Mouse (Mus musculus) 3134 (cell line): ENCODE results near the gene Plekhg5.

Experiments
- DNase-seq: peaks from one replicate; pipeline ENCODE4 v3.0.0-alpha.2; 2011; ENCODE audit warnings: low spot score; ENCODE audit not compliant: insufficient read length; ENCODE audit errors: extremely low read depth

Plekhg5 gene

GRCm38 (mm10) chr4:152096927-152097326 lies 24.6 kb downstream of the Plekhg5 start:
- no peak for DNase-seq

DNA sequence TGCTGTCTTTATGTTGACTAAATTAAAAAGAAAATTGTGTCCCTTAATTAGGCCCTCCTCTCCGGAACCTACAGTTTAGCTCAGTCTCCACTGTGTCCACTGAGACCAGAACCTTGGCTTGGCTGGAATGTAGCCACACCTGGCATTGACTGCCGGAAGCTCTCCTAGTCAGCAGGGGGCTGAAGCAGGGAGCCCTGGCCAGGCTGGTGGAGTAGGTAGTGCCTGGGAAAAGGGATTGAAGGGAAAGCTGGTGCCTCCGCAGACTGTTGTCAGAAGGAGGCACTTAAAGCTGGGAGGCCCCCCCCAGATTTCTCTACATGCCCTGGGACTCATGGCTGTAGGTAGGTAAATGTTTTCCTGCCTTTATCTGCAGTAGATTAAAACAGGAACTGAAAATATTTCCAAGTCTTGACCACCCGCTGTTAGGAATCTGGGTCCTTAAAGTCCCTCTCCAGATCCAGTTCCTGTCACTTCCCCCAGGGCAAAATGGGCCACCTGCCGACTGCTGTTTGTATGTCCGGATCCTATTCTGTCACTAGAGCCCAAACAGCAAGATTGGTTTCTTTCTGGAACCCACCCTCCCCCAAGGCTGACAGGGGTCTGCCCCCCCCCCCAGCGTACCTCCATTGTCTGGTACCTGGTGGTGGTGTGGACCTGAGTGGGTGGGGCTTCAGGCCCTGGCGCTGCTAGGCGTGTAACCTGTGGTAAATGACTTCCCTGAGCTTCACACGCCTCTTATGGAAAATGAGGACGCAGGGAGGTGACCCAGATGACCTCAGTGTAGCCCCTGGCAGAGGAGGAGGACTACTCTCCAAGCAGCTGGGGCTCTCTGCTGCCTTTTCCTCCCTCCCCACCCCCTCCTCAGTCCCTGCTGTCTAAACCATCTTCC lies 25.9 kb downstream of the Plekhg5 start:
- DNase-seq: no peak

- DNase-seq: no peak
These were observed 28.2 kb downstream of the Plekhg5 start for GRCm38 (mm10) chr4:152100541-152100940.

- no peak for DNase-seq
These were observed 28.9 kb downstream of the Plekhg5 start for GRCm38 (mm10) chr4:152101081-152101653.

- DNase-seq: no peak
These were observed 29.6 kb downstream of the Plekhg5 start for GRCm38 (mm10) chr4:152101921-152102320.

DNA sequence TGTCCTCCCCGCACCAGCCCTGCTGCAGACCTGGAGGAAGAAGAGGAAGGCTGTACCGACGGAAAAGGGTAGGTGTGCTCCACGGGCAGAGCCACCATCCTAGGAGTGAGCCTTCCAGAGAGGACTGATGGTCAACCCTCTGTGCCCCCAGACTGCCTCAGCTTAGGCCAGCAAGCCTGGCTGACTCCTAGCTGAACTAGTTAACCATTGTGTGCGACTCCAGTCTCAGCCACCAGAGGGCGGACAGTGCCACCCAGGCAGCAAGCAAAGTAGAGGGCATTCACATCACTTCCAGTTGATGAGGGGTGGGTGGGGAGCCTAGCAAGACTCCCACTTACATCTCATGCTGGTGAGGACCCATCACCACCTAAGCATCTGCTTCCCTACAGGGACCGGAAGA lies 30.7 kb downstream of the Plekhg5 start:
- DNase-seq: no peak

DNA sequence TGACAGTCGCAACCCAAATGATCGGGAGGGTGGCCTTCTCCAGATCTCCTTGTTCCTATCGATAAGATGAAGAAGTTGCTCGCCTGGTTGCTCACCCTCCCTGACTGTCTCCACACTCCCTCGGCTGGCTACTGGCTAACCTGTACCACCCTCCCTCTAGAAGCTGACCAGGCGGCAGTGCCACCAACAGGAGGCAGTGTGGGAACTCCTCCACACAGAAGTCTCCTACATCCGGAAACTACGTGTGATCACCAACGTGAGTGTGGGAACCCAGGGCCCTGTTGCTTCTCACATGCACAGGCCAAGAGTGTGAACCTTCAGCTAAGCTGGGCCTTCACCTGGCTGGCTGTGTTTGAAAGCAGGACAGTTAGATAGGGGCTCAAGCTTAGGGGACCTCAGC lies 34.4 kb downstream of the Plekhg5 start:
- DNase-seq: no peak

DNA sequence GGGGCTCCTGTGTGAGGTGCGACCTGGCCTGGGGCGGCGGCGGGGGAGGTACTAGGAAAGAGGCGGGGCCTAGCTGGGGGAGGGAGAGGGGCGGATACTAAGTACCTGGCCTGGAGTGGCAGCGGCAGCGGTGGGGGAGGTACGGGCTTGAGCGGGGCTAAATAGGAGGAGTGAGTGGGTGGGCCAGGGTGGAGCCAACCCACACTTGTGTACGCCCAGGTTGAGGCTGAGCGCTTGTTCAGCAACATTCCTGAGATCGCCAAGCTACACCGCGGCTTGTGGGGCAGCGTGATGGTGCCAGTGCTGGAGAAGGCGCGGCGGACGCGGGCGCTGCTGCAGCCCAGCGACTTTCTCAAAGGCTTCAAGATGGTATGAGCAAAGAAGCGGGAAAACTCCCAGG lies 35.2 kb downstream of the Plekhg5 start:
- no peak for DNase-seq

DNA sequence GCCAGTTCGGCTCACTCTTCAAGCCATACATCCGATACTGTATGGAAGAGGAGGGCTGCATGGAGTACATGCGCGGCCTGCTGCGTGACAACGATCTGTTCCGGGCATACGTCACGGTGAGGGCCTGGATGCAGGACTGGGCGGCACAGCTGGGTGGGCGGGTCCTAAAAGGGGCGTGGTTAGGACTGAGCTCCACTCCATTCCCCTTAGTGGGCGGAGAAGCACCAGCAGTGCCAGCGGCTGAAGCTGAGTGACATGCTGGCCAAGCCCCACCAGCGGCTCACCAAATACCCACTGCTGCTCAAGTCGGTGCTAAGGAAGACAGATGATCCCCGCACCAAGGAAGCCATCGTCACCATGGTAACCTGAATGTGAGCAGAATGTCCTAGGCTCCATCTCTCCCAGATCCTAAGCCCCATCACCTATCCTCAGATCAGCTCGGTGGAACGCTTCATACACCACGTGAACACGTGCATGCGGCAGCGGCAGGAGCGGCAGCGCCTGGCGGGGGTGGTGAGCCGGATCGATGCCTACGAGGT lies 35.7 kb downstream of the Plekhg5 start:
- DNase-seq: no peak

- no peak for DNase-seq
These were observed 36.4 kb downstream of the Plekhg5 start for GRCm38 (mm10) chr4:152108673-152109072.

GRCm38 (mm10) chr4:152109509-152109908 lies 37.2 kb downstream of the Plekhg5 start:
- no peak for DNase-seq

- no peak for DNase-seq
These were observed 38.4 kb downstream of the Plekhg5 start for GRCm38 (mm10) chr4:152110689-152111088.

- no peak for DNase-seq
These were observed 40.0 kb downstream of the Plekhg5 start for GRCm38 (mm10) chr4:152112329-152112728.

- no peak for DNase-seq
These were observed 41.8 kb downstream of the Plekhg5 start for GRCm38 (mm10) chr4:152114080-152114479.

- DNase-seq: no peak
These were observed 43.8 kb downstream of the Plekhg5 start, which contains the start of gene Tnfrsf25 for GRCm38 (mm10) chr4:152115921-152116612. Tnfrsf25 (plus strand) TSS chr4:152115934.

DNA sequence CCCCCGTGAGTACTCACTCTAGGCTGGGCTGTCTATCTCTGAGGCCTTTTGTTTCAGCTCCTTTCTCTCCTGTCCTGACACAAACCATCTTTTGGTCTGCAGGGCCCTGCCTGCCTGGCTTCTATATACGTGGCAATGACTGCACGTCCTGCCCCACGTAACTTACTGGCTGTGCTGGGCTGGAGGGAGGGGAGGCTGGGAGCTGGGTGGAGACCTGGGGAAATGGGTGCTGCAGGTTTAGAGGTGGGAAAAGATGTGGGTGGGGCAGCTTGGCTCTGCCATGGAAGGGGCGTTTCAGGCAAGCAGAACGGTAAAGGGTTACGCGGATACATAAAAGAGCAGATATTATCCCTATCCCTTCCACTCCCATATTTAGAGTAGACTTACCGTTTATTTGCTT lies 45.2 kb downstream of the Plekhg5 start:
- DNase-seq: no peak

GRCm38 (mm10) chr4:152119396-152120292 lies 47.3 kb downstream of the Plekhg5 start:
- no peak for DNase-seq

- no peak for DNase-seq
These were observed 48.2 kb downstream of the Plekhg5 start for GRCm38 (mm10) chr4:152120311-152121182.

DNA sequence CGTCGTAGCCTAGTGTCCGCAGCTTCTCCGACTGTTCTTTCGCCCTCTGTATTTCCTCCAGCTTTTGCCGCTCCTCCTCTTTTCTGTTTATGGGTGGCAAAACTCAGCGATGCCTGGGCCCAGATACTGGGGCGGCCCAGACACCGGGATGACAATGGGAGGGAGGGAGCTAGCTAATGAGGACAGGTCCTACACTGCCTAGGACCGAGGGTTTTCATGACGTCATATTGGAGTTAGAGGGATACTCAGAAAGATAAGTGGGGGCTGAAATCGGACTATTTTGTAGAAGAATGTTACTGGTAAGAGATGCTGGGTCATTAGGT lies 48.8 kb downstream of the Plekhg5 start:
- no peak for DNase-seq
